Mouse (Mus musculus): ENCODE results near the gene Dnm3.

Dnm3 gene

GRCm38 (mm10) chr1:161951009-161951779, 526.6 kb downstream of the Dnm3 start:
- no peak for DNase-seq (ENCODE audit: low read depth, low spot score)

- no peak for DNase-seq (ENCODE audit: low read depth, low spot score)
These were observed 535.8 kb downstream of the Dnm3 start for GRCm38 (mm10) chr1:161942082-161942481.

Measured in embryo, embryonic 11.5 days (tissue).